Mouse (Mus musculus): ENCODE results near the gene Plekhg4.

Gene Plekhg4

GRCm38 (mm10) chr8:105373032-105373431 is at the start of gene Plekhg4:
Gene Plekhg4, plus strand, starts transcription at chr8:105373274.
- no peak for DNase-seq (ENCODE audit: low spot score in 2 of 2)

- no peak for DNase-seq (ENCODE audit: low spot score in 2 of 2)
These were observed 47.4 kb upstream of the Plekhg4 start for GRCm38 (mm10) chr8:105325641-105326093.

DNA sequence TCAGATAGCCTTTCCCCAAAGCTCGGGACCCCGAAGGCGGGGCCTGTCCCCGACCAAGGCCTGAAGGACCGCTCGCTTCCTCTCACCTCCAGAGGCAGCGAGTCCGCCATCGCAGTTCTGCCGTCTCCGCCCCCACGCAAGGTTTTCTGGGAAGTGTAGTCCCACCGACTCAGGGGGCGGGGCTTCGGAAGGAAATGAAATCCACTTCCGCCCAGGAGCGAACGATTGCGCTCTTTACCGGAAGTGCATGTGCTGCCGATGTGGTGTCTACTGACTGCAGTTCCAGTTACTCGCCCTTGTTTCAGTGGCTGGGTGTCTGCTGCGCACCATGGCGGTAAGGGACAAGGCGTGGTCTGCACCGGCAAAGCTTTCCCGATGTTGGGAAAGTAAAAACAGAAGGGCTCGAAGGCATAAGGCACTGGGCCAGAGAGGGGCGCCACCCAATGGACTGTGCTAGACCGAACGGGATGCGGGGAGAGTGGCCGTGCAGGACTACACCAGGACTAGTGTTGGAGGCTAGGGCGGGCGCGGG is 46.9 kb upstream of the Plekhg4 start, which contains the start of the genes Lrrc29 and Tmem208:
Gene Lrrc29 (minus strand): TSS at position 138 of the 532 bp plus-strand sequence.
Gene Tmem208 (plus strand): TSS at position 214 of the 532 bp plus-strand sequence.
- DNase-seq (ENCODE audit: low spot score in 2 of 2), result peak; percentile 91 to 95

- no peak for DNase-seq (ENCODE audit: low spot score in 2 of 2)
These were observed 46.1 kb upstream of the Plekhg4 start for GRCm38 (mm10) chr8:105326968-105327367.

- DNase-seq (ENCODE audit: low spot score in 2 of 2), result no peak
These were observed 42.7 kb upstream of the Plekhg4 start for GRCm38 (mm10) chr8:105330325-105330724.

GRCm38 (mm10) chr8:105331469-105331868 is 41.6 kb upstream of the Plekhg4 start:
- no peak for DNase-seq (ENCODE audit: low spot score in 2 of 2)

- no peak for DNase-seq (ENCODE audit: low spot score in 2 of 2)
These were observed 41.1 kb upstream of the Plekhg4 start for GRCm38 (mm10) chr8:105331931-105332330.

GRCm38 (mm10) chr8:105332523-105332922 is 40.6 kb upstream of the Plekhg4 start:
- no peak for DNase-seq (ENCODE audit: low spot score in 2 of 2)

DNA sequence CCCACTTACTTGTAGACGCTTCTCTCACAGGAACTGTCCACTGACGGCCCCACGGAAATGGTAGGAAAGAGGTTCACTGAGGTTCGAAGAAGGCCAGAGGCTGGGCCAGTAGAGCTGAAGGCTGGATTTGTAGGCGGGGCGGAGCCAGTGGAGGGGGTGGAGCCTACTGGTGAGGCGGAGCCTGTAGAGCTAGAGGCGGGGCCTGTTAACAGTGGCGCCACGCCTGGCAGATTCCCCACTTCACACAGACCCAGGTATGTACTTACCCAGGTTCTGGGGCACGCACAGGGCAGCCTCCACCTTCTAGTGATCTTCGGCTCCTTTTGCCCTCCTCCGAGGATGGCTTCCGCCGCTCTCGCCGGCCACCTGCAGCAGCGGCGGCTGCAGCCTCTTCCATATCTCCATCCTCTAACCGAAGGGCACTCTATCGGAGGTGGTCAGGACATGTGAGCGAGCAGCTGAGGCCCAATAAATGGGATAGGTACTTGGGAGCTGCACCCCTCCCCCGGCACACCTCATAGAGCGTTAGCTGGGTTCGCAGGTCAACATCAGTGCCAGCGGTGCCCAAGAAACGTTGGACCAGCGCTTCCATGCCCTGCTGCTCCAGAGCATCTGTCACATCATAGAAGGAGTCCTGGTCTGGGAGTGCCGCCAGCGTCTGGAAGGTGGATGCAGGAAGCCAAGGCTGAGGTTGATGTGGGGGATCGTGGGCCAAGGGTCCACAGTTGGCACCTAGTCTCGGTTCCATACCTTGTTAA is 36.5 kb upstream of the Plekhg4 start:
- no peak for DNase-seq (ENCODE audit: low spot score in 2 of 2)

DNA sequence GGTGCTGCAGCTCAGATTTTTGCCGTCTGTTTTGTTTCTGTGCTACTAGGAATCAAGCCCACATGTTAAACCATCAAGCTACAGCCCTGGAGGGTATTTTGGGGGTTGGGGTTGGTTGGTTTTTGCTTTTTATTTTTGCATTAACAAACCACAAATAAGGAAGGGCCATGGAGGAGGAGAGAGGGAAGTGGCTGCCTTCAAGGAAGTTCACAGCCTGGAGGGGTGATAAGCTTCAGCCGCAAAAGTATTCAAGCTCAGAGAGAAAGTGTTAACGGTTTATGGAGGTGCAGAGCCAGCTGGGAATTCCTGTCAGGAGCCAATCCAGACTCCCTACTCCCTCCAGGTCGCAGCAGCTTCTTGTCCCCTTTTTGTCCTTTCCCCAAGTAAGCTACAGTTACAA is 34.1 kb upstream of the Plekhg4 start:
- no peak for DNase-seq (ENCODE audit: low spot score in 2 of 2)

DNA sequence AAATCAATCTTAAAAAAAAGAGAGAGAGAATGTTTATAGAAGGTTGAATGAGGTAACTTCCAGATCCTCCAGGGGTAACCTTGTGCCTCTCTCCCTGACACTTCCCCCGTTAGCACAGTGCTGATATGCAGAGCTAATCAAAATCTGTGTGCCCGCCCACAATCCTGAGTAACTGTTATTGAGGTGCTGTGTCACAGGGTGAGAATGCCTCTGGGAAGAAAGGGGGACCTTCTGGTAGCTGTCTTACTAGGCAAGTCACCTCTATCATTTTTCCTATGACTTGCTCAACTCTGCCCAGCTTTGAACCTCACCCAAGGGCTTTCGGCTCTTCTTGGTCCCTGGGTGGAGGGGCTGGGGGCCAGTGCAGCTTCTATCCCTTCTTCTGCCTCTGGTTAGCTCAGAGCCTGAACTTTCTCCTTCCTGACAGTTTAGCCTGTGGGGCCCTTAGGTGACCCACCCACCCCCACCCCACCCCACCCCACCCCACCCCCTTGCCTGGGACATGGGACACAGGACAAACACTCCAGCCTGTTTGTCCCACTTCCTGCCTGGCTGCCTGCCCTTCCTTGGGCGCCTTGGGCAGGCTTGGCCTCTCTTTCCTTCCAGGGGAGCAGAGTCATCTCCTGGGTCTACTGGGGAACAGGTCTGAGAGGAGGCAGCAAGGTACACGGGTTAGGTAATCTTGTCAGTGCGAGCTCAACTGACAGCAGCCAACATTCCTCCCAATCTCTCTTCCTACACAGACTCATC is 33.0 kb upstream of the Plekhg4 start:
- no peak for DNase-seq (ENCODE audit: low spot score in 2 of 2)

GRCm38 (mm10) chr8:105341399-105341798 is 31.7 kb upstream of the Plekhg4 start:
- DNase-seq (ENCODE audit: low spot score in 2 of 2), result no peak

DNA sequence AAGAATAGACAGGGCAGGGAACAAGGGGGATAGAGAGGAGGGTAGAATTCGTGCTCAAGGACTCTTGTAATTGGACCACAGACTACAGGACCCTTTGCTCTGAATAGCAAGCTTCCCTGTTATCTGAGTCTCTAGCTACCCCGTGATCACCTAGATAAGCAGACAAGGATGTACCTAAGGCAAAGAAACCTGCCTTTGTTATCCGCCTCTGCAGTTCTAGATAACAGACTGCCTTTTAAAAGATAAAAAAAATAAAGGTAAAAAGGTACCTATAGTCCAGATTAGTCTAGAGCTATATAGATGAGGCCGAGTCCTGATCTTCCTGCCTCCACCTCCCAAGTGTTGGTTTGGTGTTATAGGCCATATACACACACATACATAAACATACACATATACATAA is 30.3 kb upstream of the Plekhg4 start:
- DNase-seq (ENCODE audit: low spot score in 2 of 2), result no peak

DNA sequence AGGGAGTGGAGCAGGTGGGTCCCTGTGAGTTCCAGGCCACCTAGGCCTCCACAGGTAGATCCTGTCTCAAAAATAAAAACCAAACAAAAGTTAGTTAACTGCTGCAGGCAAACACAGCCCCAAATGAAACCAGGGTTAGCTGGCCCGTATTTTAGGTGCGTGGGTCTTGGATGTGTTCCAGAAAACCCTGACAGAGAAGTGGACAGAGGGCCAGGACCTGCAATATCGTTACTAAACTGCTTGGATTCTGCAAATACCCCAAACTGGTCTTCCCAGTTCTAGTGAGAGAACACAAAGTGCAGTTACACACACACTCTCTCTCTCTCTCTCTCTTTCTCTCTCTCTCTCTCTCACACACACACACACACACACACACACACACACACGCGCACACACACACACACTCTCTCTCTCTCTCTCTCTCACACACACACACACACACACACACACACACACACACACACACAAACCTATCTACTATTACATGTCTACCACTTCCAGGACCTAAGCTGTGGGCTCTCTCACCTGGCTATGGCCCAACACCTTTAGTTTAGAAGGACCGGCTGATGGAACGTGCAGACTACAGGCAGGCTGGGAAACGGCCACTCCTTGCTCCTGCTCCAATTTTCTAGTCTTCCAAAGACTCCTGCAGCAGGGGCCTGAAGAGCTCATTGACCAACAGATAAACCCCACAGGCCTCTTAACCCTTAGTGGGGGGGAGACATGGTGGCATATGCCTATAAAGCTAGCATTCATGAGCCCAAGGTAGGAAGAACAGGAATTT is 29.1 kb upstream of the Plekhg4 start:
- no peak for DNase-seq (ENCODE audit: low spot score in 2 of 2)

DNA sequence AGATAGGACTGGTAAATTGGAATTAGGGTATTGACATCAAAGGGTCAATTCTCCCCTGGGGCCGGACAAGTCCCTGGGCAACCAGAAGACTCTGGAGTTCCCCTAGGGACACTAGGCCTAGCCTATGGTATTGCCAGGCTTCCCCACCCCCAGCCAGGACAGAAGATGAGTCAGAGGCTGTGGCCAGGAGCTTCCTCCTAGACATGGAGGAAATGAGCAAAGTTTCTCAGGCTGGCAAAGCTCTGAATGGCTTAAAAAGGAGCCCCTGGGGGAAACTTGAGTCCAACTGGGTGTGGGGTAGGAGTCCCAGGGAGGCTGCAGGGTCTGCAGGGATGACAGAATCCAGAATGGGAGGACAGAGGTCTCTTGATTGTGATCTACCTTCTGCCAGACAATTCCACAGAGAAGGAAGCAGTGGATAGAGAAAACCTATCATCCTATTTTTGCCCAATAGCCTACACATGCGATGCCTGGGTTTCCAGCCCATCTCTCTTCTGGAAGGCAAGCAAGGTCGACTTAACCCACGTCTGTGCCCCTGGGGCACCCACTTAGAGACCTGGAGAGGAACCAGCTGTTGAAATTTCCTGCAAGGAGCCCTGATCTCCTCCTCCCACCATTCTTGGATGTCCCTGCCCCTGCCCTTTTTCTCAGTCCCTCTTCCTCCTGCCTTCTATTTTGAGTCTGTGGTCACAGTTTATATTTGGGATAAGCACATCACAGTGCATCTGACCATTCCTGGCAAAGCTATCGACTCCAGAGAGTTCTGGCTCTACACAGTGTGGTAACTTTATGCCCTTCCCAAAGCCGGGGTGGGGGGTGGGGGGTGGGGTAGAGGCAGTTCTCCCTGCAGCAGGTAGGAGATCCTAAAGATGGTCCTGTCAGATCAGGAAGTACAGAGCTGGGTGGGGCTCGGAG is 27.8 kb upstream of the Plekhg4 start:
- no peak for DNase-seq (ENCODE audit: low spot score in 2 of 2)

- peak; percentile 63 to 84 for DNase-seq (ENCODE audit: low spot score in 2 of 2)
These were observed 26.3 kb upstream of the Plekhg4 start for GRCm38 (mm10) chr8:105346611-105347427.

DNA sequence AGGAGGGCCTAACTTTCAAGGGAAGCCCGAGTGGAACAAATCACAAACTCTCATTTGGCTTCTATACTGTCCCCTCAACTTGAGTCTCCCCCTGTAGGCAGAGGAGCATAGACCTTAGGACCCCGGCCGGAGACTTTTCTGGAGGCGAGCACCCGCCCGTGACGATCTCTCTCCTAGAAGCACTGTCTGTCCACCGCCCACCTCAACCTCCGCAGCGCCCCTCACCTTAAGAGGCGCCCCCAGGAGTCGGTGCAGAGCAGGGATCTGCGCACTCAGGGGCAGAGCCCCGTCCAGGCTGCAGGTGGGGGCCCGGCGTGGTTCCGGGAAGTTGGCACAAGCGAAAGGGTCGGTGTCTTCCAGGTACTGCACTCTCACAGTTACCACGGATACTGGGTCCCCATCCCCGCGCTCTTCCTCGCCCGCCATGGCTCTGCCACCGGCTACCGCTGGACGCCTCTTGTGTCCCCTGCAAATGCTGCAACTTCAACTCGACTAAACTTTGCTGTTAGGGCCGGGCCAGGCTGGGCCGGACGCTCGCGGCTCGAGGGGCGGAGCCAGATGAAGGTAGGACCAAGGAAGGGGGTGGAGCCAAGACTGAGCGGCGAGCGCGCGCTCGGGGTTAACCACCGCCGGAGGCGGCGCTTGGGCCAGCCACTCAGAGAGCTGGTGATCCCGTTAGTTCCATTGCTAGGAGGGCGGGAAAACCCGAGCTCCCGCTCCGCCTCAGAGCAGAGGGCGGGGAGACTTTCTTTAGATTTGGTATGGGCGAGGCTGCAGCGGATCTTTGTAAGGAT is 25.4 kb upstream of the Plekhg4 start, which contains the start of gene Fhod1:
Gene Fhod1 (minus strand): TSS at position 526 of the 794 bp plus-strand sequence.
- peak; percentile 84 to 93 for DNase-seq (ENCODE audit: low spot score in 2 of 2)

- peak in 1 of 2 experiments; percentile 30 for DNase-seq (ENCODE audit: low spot score in 2 of 2)
These were observed 24.5 kb upstream of the Plekhg4 start, which contains the start of gene Slc9a5 for GRCm38 (mm10) chr8:105348450-105349095. Gene Slc9a5, plus strand, starts transcription at chr8:105348843.
